Comparison of ENCODE assay signal across 10 mouse cellular contexts in the genomic region with DNA sequence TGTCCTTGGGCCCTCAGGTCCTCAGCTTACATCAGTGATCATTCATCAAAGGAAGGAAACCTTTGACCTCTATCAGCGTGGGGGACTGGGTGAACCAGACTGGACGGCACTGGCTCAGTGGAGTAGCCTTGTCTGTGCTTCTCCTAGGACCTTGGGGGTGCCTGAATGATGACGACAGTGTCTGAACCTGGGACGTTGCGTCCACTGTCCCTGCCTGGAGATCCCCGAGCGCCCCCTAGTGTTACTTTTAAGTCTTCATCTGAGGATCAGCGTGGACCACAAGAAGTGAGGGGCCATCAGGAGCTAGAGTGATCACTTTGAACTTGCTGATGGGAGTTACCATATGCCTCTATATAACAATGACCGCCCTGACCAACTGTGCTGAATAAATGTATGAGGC. TPM values are rescaled to one million over a fixed set of nuclear protein-coding genes. Genes with fewer than 3 reads are reported as not detected.
DNase-seq lines count a peak whose midpoint lies in the region; ATAC-seq lines count a peak whose summit lies in the region.
"Had no signal": no experiment of that assay in that cellular context is flagged by ENCODE, and none has a peak within 500 bp of the region (broad histone marks: within the 10 kb centered on the region; RNA-seq: fewer than 3 reads in every experiment).

No protein-coding gene starts in this region.

- no peak for ATAC-seq in midbrain, embryonic 14.5 days (ENCODE audit: low FRiP score, low TSS enrichment)
- no peak for ATAC-seq in midbrain, embryonic 16.5 days

- no peak overlapping the region for H3K4me3 ChIP-seq in midbrain, embryonic 14.5 days (replicated peaks; ENCODE audit: low read depth, low read length)
- no peak overlapping the region for H3K4me3 ChIP-seq in midbrain, embryonic 16.5 days (ENCODE audit: low read depth, low read length)
- H3K4me3 ChIP-seq: neural tube, embryonic 12.5 days had no signal

- no peaks in the 10 kb centered on the region for H3K36me3 ChIP-seq in midbrain, embryonic 14.5 days (ENCODE audit: control insufficient read depth, insufficient read depth, low read length)
- H3K36me3 ChIP-seq in midbrain, embryonic 16.5 days (ENCODE audit: control insufficient read depth, insufficient read depth, low read length) = no peaks in the 10 kb centered on the region
- H3K36me3 ChIP-seq: neural tube, embryonic 12.5 days had no signal

- 6% methylated on average over 9 of the region's 9 CpGs for WGBS in midbrain, embryonic 14.5 days
- WGBS in midbrain, embryonic 16.5 days = 5% methylated on average over 9 of the region's 9 CpGs

- no peak overlapping the region for H3K27ac ChIP-seq in midbrain, embryonic 14.5 days (replicated peaks; ENCODE audit: low read depth, low read length)
- H3K27ac ChIP-seq in midbrain, embryonic 16.5 days (ENCODE audit: low read length) = no peak overlapping the region
- H3K27ac ChIP-seq: neural tube, embryonic 12.5 days had no signal

- H3K27me3 ChIP-seq in midbrain, embryonic 14.5 days (ENCODE audit: control insufficient read depth, insufficient read depth, low read length) = peaks cover 15% of the 10 kb centered on the region
- peaks cover 16% of the 10 kb centered on the region for H3K27me3 ChIP-seq in midbrain, embryonic 16.5 days (ENCODE audit: control insufficient read depth, insufficient read depth, low read depth, low read length)

- no peaks in the 10 kb centered on the region for H3K9me3 ChIP-seq in midbrain, embryonic 14.5 days (ENCODE audit: control insufficient read depth, low read length)
- H3K9me3 ChIP-seq in midbrain, embryonic 16.5 days (replicated peaks; ENCODE audit: control insufficient read depth, low read length, poor library complexity, severe bottlenecking) = no peaks in the 10 kb centered on the region
- H3K9me3 ChIP-seq: neural tube, embryonic 12.5 days had no signal

- no peak overlapping the region for H3K4me2 ChIP-seq in midbrain, embryonic 14.5 days (ENCODE audit: low read length)
- H3K4me2 ChIP-seq in midbrain, embryonic 16.5 days (ENCODE audit: low read length) = no peak overlapping the region
- H3K4me2 ChIP-seq: neural tube, embryonic 12.5 days had no signal

- peak; percentile 75 to 82 for DNase-seq in cerebellum, postnatal 10 days
- DNase-seq in cerebellum, adult 8-10 months = no peak
- DNase-seq in midbrain, embryonic 14.5 days = peak; percentile 75
- peak; percentile 82 for DNase-seq in embryo, embryonic 10.5 days (ENCODE audit: low spot score)
- peak; percentile 38 to 63 for DNase-seq in kidney, postnatal 36 days
- peak; percentile 82 for DNase-seq in retina, postnatal 1 day
- no peak for DNase-seq in urinary bladder, postnatal 36 days (ENCODE audit: low spot score in 2 of 2)

- no peak overlapping the region for H3K9ac ChIP-seq in midbrain, embryonic 14.5 days (replicated peaks; ENCODE audit: low read length)
- no peak overlapping the region for H3K9ac ChIP-seq in midbrain, embryonic 16.5 days (ENCODE audit: low read depth, low read length)
- H3K9ac ChIP-seq: neural tube, embryonic 12.5 days had no signal

- H3K4me1 ChIP-seq in midbrain, embryonic 14.5 days (ENCODE audit: control insufficient read depth, insufficient read depth, low read length) = no peaks in the 10 kb centered on the region; the same call in 1 of the 2 replicates
- peaks cover 5% of the 10 kb centered on the region; the same call in 1 of the 2 replicates for H3K4me1 ChIP-seq in midbrain, embryonic 16.5 days (ENCODE audit: control insufficient read depth, insufficient read depth, low read length)
- H3K4me1 ChIP-seq: neural tube, embryonic 12.5 days had no signal

RNA-seq across cellular contexts. Expression of a gene that starts 19.4 kb away (rescaled TPM):
- polyA plus RNA-seq in midbrain, embryonic 14.5 days (2014; fragmentation: Nextera tagmentation; extraction: Ambion mirVana) = 0.49 and 0.65 TPM in 2 replicates
- polyA plus RNA-seq in midbrain, embryonic 16.5 days (2015; fragmentation: Nextera tagmentation; extraction: Ambion mirVana) = 0.07 and 0.08 TPM in 2 replicates
- polyA plus RNA-seq: heart, embryonic 14.5 days had no signal

Comparison
In these comparisons a context has a peak if more than half of its experiments do, and no peak if none do; other contexts are left out.
1. DNase-seq: peak in cerebellum, postnatal 10 days (2 of 2), midbrain, embryonic 14.5 days (single experiment), embryo, embryonic 10.5 days (single experiment), kidney, postnatal 36 days (2 of 2) and retina, postnatal 1 day (single experiment); none in cerebellum, adult 8-10 months (single experiment) and urinary bladder, postnatal 36 days (0 of 2).